10 mouse cellular contexts compared by ENCODE assay signal in genomic region chr5:111180091-111181053, GRCm38 (mm10).
DNase-seq lines count a peak whose midpoint lies in the region; ATAC-seq lines count a peak whose summit lies in the region.
"Had no signal": no experiment of that assay in that cellular context is flagged by ENCODE, and none has a peak within 500 bp of the region (broad histone marks: within the 10 kb centered on the region; RNA-seq: fewer than 3 reads in every experiment).

No protein-coding gene starts in this region.

- H3K4me3 ChIP-seq in heart, embryonic 13.5 days, result no peak overlapping the region
- H3K4me3 ChIP-seq in embryonic facial prominence, embryonic 11.5 days (ENCODE audit: low read depth, low read length), result no peak overlapping the region
- H3K4me3 ChIP-seq in hindbrain, embryonic 16.5 days (ENCODE audit: low read length), result no peak overlapping the region
- no peak overlapping the region for H3K4me3 ChIP-seq in midbrain, embryonic 12.5 days
- H3K4me3 ChIP-seq: limb, embryonic 15.5 days had no signal

- DNase-seq in heart, postnatal 14 days, result no peak
- no peak for DNase-seq in embryonic facial prominence, embryonic 11.5 days (ENCODE audit: low spot score)
- DNase-seq in cerebellum, postnatal 36 days, result no peak
- DNase-seq in adrenal gland, adult 2 months, result no peak
- DNase-seq in spleen, postnatal 36 days (ENCODE audit: low spot score in 2 of 2), result no peak
- DNase-seq: B cell, adult 2 months had no signal

- H3K36me3 ChIP-seq in heart, embryonic 13.5 days, result peaks cover 13% of the 10 kb centered on the region
- H3K36me3 ChIP-seq in embryonic facial prominence, embryonic 11.5 days (replicated peaks; ENCODE audit: control insufficient read depth, insufficient read depth, low read depth, low read length), result no peaks in the 10 kb centered on the region
- H3K36me3 ChIP-seq in hindbrain, embryonic 16.5 days (ENCODE audit: control insufficient read depth, insufficient read depth, low read length), result no peaks in the 10 kb centered on the region
- peaks cover 12% of the 10 kb centered on the region; the same call in 1 of the 2 replicates for H3K36me3 ChIP-seq in midbrain, embryonic 12.5 days

- no peaks in the 10 kb centered on the region for H3K27me3 ChIP-seq in heart, embryonic 13.5 days (replicated peaks)
- no peaks in the 10 kb centered on the region for H3K27me3 ChIP-seq in embryonic facial prominence, embryonic 11.5 days (ENCODE audit: control insufficient read depth, insufficient read depth, low read length)
- no peaks in the 10 kb centered on the region for H3K27me3 ChIP-seq in hindbrain, embryonic 16.5 days (replicated peaks; ENCODE audit: control insufficient read depth, insufficient read depth, low read length)
- H3K27me3 ChIP-seq in midbrain, embryonic 12.5 days, result no peaks in the 10 kb centered on the region
- H3K27me3 ChIP-seq: limb, embryonic 15.5 days had no signal

- 68% methylated on average over 25 of the region's 25 CpGs for WGBS in heart, embryonic 13.5 days
- WGBS in embryonic facial prominence, embryonic 11.5 days, result 78% methylated on average over 25 of the region's 25 CpGs
- 26% methylated on average over 25 of the region's 25 CpGs for WGBS in hindbrain, embryonic 16.5 days
- 72% methylated on average over 25 of the region's 25 CpGs for WGBS in midbrain, embryonic 12.5 days

- peaks cover 41% of the 10 kb centered on the region for H3K4me1 ChIP-seq in heart, embryonic 13.5 days
- peaks cover 6% of the 10 kb centered on the region for H3K4me1 ChIP-seq in embryonic facial prominence, embryonic 11.5 days (ENCODE audit: control insufficient read depth, insufficient read depth, low read length)
- peaks cover 54% of the 10 kb centered on the region for H3K4me1 ChIP-seq in hindbrain, embryonic 16.5 days (ENCODE audit: control insufficient read depth, insufficient read depth, low read depth, low read length)
- peaks cover 52% of the 10 kb centered on the region for H3K4me1 ChIP-seq in midbrain, embryonic 12.5 days

- H3K4me2 ChIP-seq in heart, embryonic 13.5 days, result no peak overlapping the region
- no peak overlapping the region for H3K4me2 ChIP-seq in embryonic facial prominence, embryonic 11.5 days (ENCODE audit: low read depth, low read length)
- H3K4me2 ChIP-seq in hindbrain, embryonic 16.5 days (ENCODE audit: low read length), result peak overlapping the region; percentile 23; the same call in 1 of the 2 replicates
- no peak overlapping the region for H3K4me2 ChIP-seq in midbrain, embryonic 12.5 days (replicated peaks)
- H3K4me2 ChIP-seq: limb, embryonic 15.5 days had no signal

- no peak overlapping the region for H3K9ac ChIP-seq in heart, embryonic 13.5 days
- H3K9ac ChIP-seq in embryonic facial prominence, embryonic 11.5 days (replicated peaks; ENCODE audit: low read length), result peak overlapping the region; percentile 19; the same call in 1 of the 2 replicates
- peak overlapping the region; percentile 38 for H3K9ac ChIP-seq in hindbrain, embryonic 16.5 days (ENCODE audit: low read depth, low read length)
- peak overlapping the region; percentile 16; the same call in 1 of the 2 replicates for H3K9ac ChIP-seq in midbrain, embryonic 12.5 days (replicated peaks)
- H3K9ac ChIP-seq: limb, embryonic 15.5 days had no signal

- intact Hi-C loops in heart, postnatal 14 days (cut with DNase I), result no loop called here

- H3K27ac ChIP-seq in heart, embryonic 13.5 days (replicated peaks), result peak overlapping the region; percentile 36
- no peak overlapping the region for H3K27ac ChIP-seq in embryonic facial prominence, embryonic 11.5 days (replicated peaks; ENCODE audit: low read depth, low read length)
- H3K27ac ChIP-seq in hindbrain, embryonic 16.5 days (ENCODE audit: low read depth, low read length), result peak overlapping the region; percentile 63
- H3K27ac ChIP-seq in midbrain, embryonic 12.5 days (replicated peaks), result peak overlapping the region; percentile 74
- H3K27ac ChIP-seq: limb, embryonic 15.5 days had no signal

- no peaks in the 10 kb centered on the region for H3K9me3 ChIP-seq in heart, embryonic 13.5 days
- no peaks in the 10 kb centered on the region for H3K9me3 ChIP-seq in embryonic facial prominence, embryonic 11.5 days (replicated peaks; ENCODE audit: control insufficient read depth, low read length)
- no peaks in the 10 kb centered on the region for H3K9me3 ChIP-seq in hindbrain, embryonic 16.5 days (ENCODE audit: control insufficient read depth, low read length)
- no peaks in the 10 kb centered on the region for H3K9me3 ChIP-seq in midbrain, embryonic 12.5 days
- H3K9me3 ChIP-seq: limb, embryonic 15.5 days had no signal

- ATAC-seq in heart, embryonic 13.5 days (ENCODE audit: extremely low read depth, insufficient number of reproducible peaks, low FRiP score, low TSS enrichment), result no peak
- ATAC-seq in embryonic facial prominence, embryonic 11.5 days (replicated peaks; ENCODE audit: insufficient number of reproducible peaks, low FRiP score, low TSS enrichment, low read depth), result no peak
- peak; percentile 31; the same call in 1 of the 2 replicates for ATAC-seq in hindbrain, embryonic 16.5 days
- no peak for ATAC-seq in midbrain, embryonic 12.5 days (ENCODE audit: low FRiP score, low read depth)
